Mouse (Mus musculus) CH12.LX (cell line): ENCODE results near the gene Mrtfb. TPM values are rescaled to one million over a fixed set of nuclear protein-coding genes. Genes with fewer than 3 reads are reported as not detected.

Source experiments
- DNase-seq: peaks from one replicate; pipeline ENCODE4 v3.0.0-alpha.2; 2013; ENCODE audit errors: extremely low read depth
- H3K27ac ChIP-seq: 2 replicates; pipeline ENCODE4 v1.5.1; 2012; ENCODE audit warnings: low read depth, mild to moderate bottlenecking, control low read depth, moderate library complexity; ENCODE audit not compliant: insufficient read depth
- H3K27me3 ChIP-seq: replicated peaks from 2 replicates; pipeline ENCODE3; 2012; ENCODE audit warnings: inconsistent platforms
- H3K36me3 ChIP-seq, 2 experiments: replicated peaks in 1 of 2; 2 replicates each; pipeline versions ENCODE3 to v1.6.1; 2012; ENCODE audit warnings: inconsistent platforms in 1 of 2, low read length in 1 of 2, mild to moderate bottlenecking in 1 of 2, mixed read lengths in 1 of 2, moderate library complexity in 1 of 2; ENCODE audit not compliant: control insufficient read depth in 1 of 2, insufficient read depth in 1 of 2
- H3K4me1 ChIP-seq, 2 experiments: 2 replicates each; pipeline ENCODE4 v1.6.1; 2012; ENCODE audit warnings: inconsistent platforms in 1 of 2, moderate library complexity in 1 of 2; ENCODE audit not compliant: insufficient read depth in 2 of 2, control insufficient read depth in 1 of 2
- H3K4me2 ChIP-seq: 2 replicates; pipeline ENCODE4 v1.6.1; 2012; ENCODE audit warnings: low read depth, mild to moderate bottlenecking, control low read depth; ENCODE audit not compliant: poor library complexity, insufficient read depth, severe bottlenecking
- H3K4me3 ChIP-seq, 3 experiments: fragments of 150-350 bp in 1 of 3; sonication (generic) in 1 of 3; replicated peaks in 1 of 3; 2 replicates each; pipeline versions ENCODE3 to v1.5.1; 2011 to 2012; ENCODE audit warnings: low read depth in 2 of 3, low read length in 2 of 3, mild to moderate bottlenecking in 2 of 3, moderate library complexity in 2 of 3, control low read depth in 1 of 3, improper control_type of control experiment in 1 of 3, inconsistent platforms in 1 of 3, mixed read lengths in 1 of 3; ENCODE audit not compliant: poor library complexity in 1 of 3
- H3K79me2 ChIP-seq: replicated peaks from 2 replicates; pipeline ENCODE4 v1.6.1; 2012; ENCODE audit warnings: mild to moderate bottlenecking, moderate library complexity; ENCODE audit not compliant: control insufficient read depth, poor library complexity, insufficient read depth, severe bottlenecking; ENCODE audit errors: extremely low read depth
- H3K9ac ChIP-seq: 2 replicates; pipeline ENCODE4 v1.6.1; 2012; ENCODE audit warnings: low read depth, mild to moderate bottlenecking, control low read depth, moderate library complexity; ENCODE audit not compliant: insufficient read depth
- H3K9me3 ChIP-seq: replicated peaks from 2 replicates; pipeline ENCODE3; 2012; ENCODE audit warnings: low read length, inconsistent platforms, mixed read lengths
- BHLHE40 ChIP-seq: IDR thresholded peaks from 2 replicates; pipeline ENCODE4 v1.6.1; 2011; ENCODE audit warnings: mild to moderate bottlenecking, low read depth, low read length, improper control_type of control experiment
- CHD1 ChIP-seq: IDR thresholded peaks from 2 replicates; pipeline ENCODE4 v1.6.1; 2012; ENCODE audit warnings: low read depth, low read length, improper control_type of control experiment, inconsistent platforms
- CHD2 ChIP-seq: IDR thresholded peaks from 2 replicates; pipeline ENCODE4 v1.6.1; 2011; ENCODE audit warnings: low read length, improper control_type of control experiment
- GABPA ChIP-seq: IDR thresholded peaks from 2 replicates; pipeline ENCODE4 v1.6.1; 2012; ENCODE audit warnings: low read depth, low read length, improper control_type of control experiment, inconsistent platforms; ENCODE audit not compliant: insufficient replicate concordance
- JUN ChIP-seq: IDR thresholded peaks from 2 replicates; pipeline ENCODE4 v1.6.1; 2011; ENCODE audit warnings: low read depth, mild to moderate bottlenecking, low read length, improper control_type of control experiment, moderate library complexity; ENCODE audit not compliant: insufficient read depth
- KAT2A ChIP-seq: IDR thresholded peaks from 2 replicates; pipeline ENCODE4 v1.6.1; 2012; ENCODE audit warnings: low read length, improper control_type of control experiment, inconsistent platforms; ENCODE audit not compliant: insufficient replicate concordance
- MAFK ChIP-seq: IDR thresholded peaks from 2 replicates; pipeline ENCODE4 v1.6.1; 2011; ENCODE audit warnings: low read length, improper control_type of control experiment; ENCODE audit not compliant: insufficient replicate concordance
- MAZ ChIP-seq: IDR thresholded peaks from 2 replicates; pipeline ENCODE4 v1.6.1; 2012; ENCODE audit warnings: low read depth, mild to moderate bottlenecking, inconsistent platforms, low read length, improper control_type of control experiment, moderate library complexity
- NRF1 ChIP-seq: IDR thresholded peaks from 2 replicates; pipeline ENCODE4 v1.6.1; 2014; ENCODE audit warnings: low read depth, mild to moderate bottlenecking, inconsistent platforms, low read length, improper control_type of control experiment, moderate library complexity
- PAX5 ChIP-seq: IDR thresholded peaks from 2 replicates; pipeline ENCODE4 v1.6.1; 2012; ENCODE audit warnings: low read length, inconsistent platforms, mixed read lengths
- POLR2AphosphoS2 ChIP-seq: IDR thresholded peaks from 2 replicates; pipeline ENCODE4 v1.6.1; 2011; ENCODE audit warnings: low read depth, low read length, improper control_type of control experiment
- TBP ChIP-seq: conservative IDR thresholded peaks from 2 replicates; pipeline ENCODE4 v1.6.1; 2011; ENCODE audit warnings: low read depth, low read length, improper control_type of control experiment
- TCF12 ChIP-seq: IDR thresholded peaks from 2 replicates; pipeline ENCODE4 v1.6.1; 2014; ENCODE audit warnings: low read depth, mild to moderate bottlenecking, inconsistent platforms, low read length, improper control_type of control experiment
- ZC3H11A ChIP-seq: IDR thresholded peaks from 2 replicates; pipeline ENCODE4 v1.6.1; 2012; ENCODE audit warnings: low read depth, mild to moderate bottlenecking, inconsistent platforms, low read length, improper control_type of control experiment
- ZKSCAN1 ChIP-seq: IDR thresholded peaks from 2 replicates; pipeline ENCODE4 v1.6.1; 2012; ENCODE audit warnings: low read depth, inconsistent platforms, low read length, improper control_type of control experiment, borderline replicate concordance
- ZMIZ1 ChIP-seq: IDR thresholded peaks from 2 replicates; pipeline ENCODE4 v1.6.1; 2012; ENCODE audit warnings: low read depth, mild to moderate bottlenecking, inconsistent platforms, low read length, improper control_type of control experiment
- ZNF384 ChIP-seq: IDR thresholded peaks from 2 replicates; pipeline ENCODE4 v1.6.1; 2012; ENCODE audit warnings: low read depth, low read length, improper control_type of control experiment, inconsistent platforms
- dilution Hi-C: fragments of 300-500 bp; cut with MboI; formaldehyde crosslinking; loops from 2 replicates; pipeline ENCODE4 v1.14.3; 2020; ENCODE audit warnings: low sequenced_read_pairs; ENCODE audit not compliant: extremely low pct_unique_long_range_greater_than_20kb, extremely low pct_ligation_motif_present
- in situ Hi-C: fragments of 300-500 bp; cut with MboI; formaldehyde crosslinking; loops from 3 replicates; pipeline ENCODE4 v1.14.3; 2019; ENCODE audit warnings: low sequenced_read_pairs, low pct_ligation_motif_present, low pct_unique_long_range_greater_than_20kb, mixed read lengths
- polyA plus RNA-seq: library from polyadenylated mRNA; unstranded; fragments of >175 nt; gene quantifications from 2 replicates; pipeline ENCODE4 v1.2.1, GENCODE M21; 2012; ENCODE audit warnings: low read depth; ENCODE audit not compliant: insufficient read length
- total RNA-seq, 2 experiments: library from RNA; depleted of rRNA; stranded (reverse); fragments of 300-350 nt in 1 of 2; fragments of >200 nt in 1 of 2; gene quantifications; 2 replicates each; pipeline ENCODE4 v1.2.3; 2012 to 2014

Gene Mrtfb
- total and polyA plus RNA-seq, 3 experiments, result 3.2 to 9.4 (median 4.4) TPM

DNA sequence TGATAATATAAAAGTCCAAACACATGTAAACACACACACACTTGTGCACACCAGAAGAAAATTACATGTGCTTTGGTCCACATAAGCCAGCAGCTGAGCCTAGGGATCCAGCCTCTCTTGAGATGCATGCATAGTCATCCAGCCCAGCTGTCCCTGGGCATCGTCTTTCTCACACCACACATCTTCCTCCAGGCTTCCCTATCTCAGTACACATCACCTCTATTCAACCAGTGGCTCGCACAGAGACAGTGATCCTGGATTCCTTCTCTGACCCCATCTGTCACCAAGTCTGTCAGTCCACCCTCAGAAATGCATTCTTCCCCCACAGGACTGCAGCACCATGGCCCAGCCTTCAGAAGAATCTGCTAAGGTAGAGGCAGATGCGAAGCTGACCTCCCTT lies 107.9 kb downstream of the Mrtfb start:
- DNase-seq, result no peak
- H3K4me3 ChIP-seq, result no peak overlapping the region
- no peak for TF ChIP-seq ZMIZ1
- H3K79me2 ChIP-seq, result no peaks in the 10 kb centered on the region
- no peaks in the 10 kb centered on the region for H3K9me3 ChIP-seq
- no peak overlapping the region for H3K9ac ChIP-seq
- in situ Hi-C loops, result no loop called here
- H3K4me1 ChIP-seq, result no peaks in the 10 kb centered on the region
- no peak overlapping the region for H3K4me2 ChIP-seq
- H3K27me3 ChIP-seq, result no peaks in the 10 kb centered on the region
- dilution Hi-C loops, result no loop called here
- no peak overlapping the region for H3K27ac ChIP-seq
- peaks cover 0 to 13% of the 10 kb centered on the region in 2 experiments for H3K36me3 ChIP-seq

DNA sequence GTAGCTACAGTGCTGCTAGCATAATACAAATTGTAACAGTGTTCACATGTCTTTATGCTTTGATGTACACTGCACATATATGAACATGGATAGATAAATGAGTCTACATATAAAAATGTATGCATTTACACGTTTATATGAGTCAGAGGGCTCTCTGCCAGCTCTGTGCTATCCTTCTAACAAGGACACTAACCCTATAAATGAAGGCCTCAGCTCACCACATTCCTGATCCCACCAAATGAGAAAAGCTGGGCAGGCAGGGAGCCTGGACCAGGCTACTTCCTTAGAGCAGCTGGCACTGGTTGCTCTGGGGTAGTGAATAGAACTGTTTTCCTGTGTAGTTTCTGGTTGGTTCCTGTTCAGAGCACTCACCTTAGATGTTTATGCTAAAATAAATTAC lies 110.0 kb downstream of the Mrtfb start:
- Histone ChIP-seq H3K4me3 (no peak overlapping the region), H3K79me2 (no peaks in the 10 kb centered on the region), H3K27me3 (no peaks in the 10 kb centered on the region), H3K9me3 (no peaks in the 10 kb centered on the region)
- DNase-seq, result no peak
- dilution Hi-C loops, result no loop called here
- TF ChIP-seq NRF1 (no peak), BHLHE40 (no peak), ZC3H11A (no peak), CHD1 (no peak), MAFK (no peak), KAT2A (no peak), ZNF384 (no peak), TBP (no peak), CHD2 (no peak), ZKSCAN1 (no peak), MAZ (no peak), POLR2AphosphoS2 (no peak), TCF12 (no peak), JUN (no peak), GABPA (no peak), PAX5 (no peak)
- TF ChIP-seq, all 38 proteins: peak for 0
- Histone ChIP-seq H3K4me2 (no peak overlapping the region), H3K9ac (no peak overlapping the region), H3K4me1 (no peaks in the 10 kb centered on the region), H3K36me3 (peaks cover 0 to 19% of the 10 kb centered on the region in 2 experiments), H3K27ac (no peak overlapping the region)
- in situ Hi-C loops, result no loop called here
